Mouse (Mus musculus) embryonic facial prominence, embryonic 10.5 days (tissue): ENCODE data around the gene Olfr632. TPM values are rescaled to one million over a fixed set of nuclear protein-coding genes. Genes with fewer than 3 reads are reported as not detected.

Experiments
- polyA plus RNA-seq: library from polyadenylated mRNA; unstranded; fragments of >200 nt; fragmentation: Nextera tagmentation; extraction: Ambion mirVana; gene quantifications from 2 replicates; pipeline ENCODE4 v1.2.1, GENCODE M21; 2016

The Olfr632 gene
- polyA plus RNA-seq, 1 experiment from 2014 or later: not detected

Other genes starting within 250 kb of the Olfr632 start
- gene Olfr243, start 219.7 kb upstream of the Olfr632 start, polyA plus RNA-seq: not detected in 2 replicates
- not detected in 2 replicates for gene Olfr628, start 204.0 kb upstream of the Olfr632 start, polyA plus RNA-seq
- not detected in 2 replicates for gene Olfr629, start 189.4 kb upstream of the Olfr632 start, polyA plus RNA-seq
- not detected in 2 replicates for gene Olfr630, start 177.0 kb upstream of the Olfr632 start, polyA plus RNA-seq
- not detected in 2 replicates for gene Olfr69, start 162.8 kb upstream of the Olfr632 start, polyA plus RNA-seq
- not detected in 2 replicates for gene Olfr68, start 154.6 kb upstream of the Olfr632 start, polyA plus RNA-seq
- gene Olfr67, start 142.5 kb upstream of the Olfr632 start, polyA plus RNA-seq: not detected in 2 replicates
- 142 and 287 TPM in 2 replicates for gene Hbb-bt, start 120.4 kb upstream of the Olfr632 start, polyA plus RNA-seq
- gene Hbb-bs, start 106.3 kb upstream of the Olfr632 start, polyA plus RNA-seq: 53.2 and 94.1 TPM in 2 replicates
- gene Hbb-bh2, start 93.8 kb upstream of the Olfr632 start, polyA plus RNA-seq: 0.29 TPM in 1 of 2 replicates, not detected in the other
- gene Hbb-bh1, start 91.2 kb upstream of the Olfr632 start, polyA plus RNA-seq: 2,995 and 3,161 TPM in 2 replicates
- gene Hbb-y, start 81.1 kb upstream of the Olfr632 start, polyA plus RNA-seq: 6,247 and 7,270 TPM in 2 replicates
- not detected in 2 replicates for gene Olfr66, start 48.1 kb upstream of the Olfr632 start, polyA plus RNA-seq
- gene Olfr64, start 39.9 kb upstream of the Olfr632 start, polyA plus RNA-seq: not detected in 2 replicates
- gene Olfr65, start 30.9 kb upstream of the Olfr632 start, polyA plus RNA-seq: not detected in 2 replicates
- not detected in 2 replicates for gene Olfr631, start 5.5 kb upstream of the Olfr632 start, polyA plus RNA-seq
- gene Olfr633, start 10.1 kb downstream of the Olfr632 start, polyA plus RNA-seq: 0.05 TPM in 1 of 2 replicates, not detected in the other
- 0.02 TPM in 1 of 2 replicates, not detected in the other for gene Olfr635, start 36.8 kb downstream of the Olfr632 start, polyA plus RNA-seq
- not detected in 2 replicates for gene Olfr638, start 64.4 kb downstream of the Olfr632 start, polyA plus RNA-seq
- 0.02 TPM in 1 of 2 replicates, not detected in the other for gene Olfr639, start 83.0 kb downstream of the Olfr632 start, polyA plus RNA-seq
- gene Olfr640, start 91.2 kb downstream of the Olfr632 start, polyA plus RNA-seq: not detected in 2 replicates
- gene Olfr641, start 101.1 kb downstream of the Olfr632 start, polyA plus RNA-seq: not detected in 2 replicates
- gene Olfr642, start 118.3 kb downstream of the Olfr632 start, polyA plus RNA-seq: not detected in 2 replicates
- not detected in 2 replicates for gene 4930516K23Rik, start 127.1 kb downstream of the Olfr632 start, polyA plus RNA-seq
- not detected in 2 replicates for gene Olfr644, start 137.5 kb downstream of the Olfr632 start, polyA plus RNA-seq
- gene Olfr645, start 151.1 kb downstream of the Olfr632 start, polyA plus RNA-seq: not detected in 2 replicates
- not detected in 2 replicates for gene Olfr646, start 170.5 kb downstream of the Olfr632 start, polyA plus RNA-seq
- gene Ubqln5, start 195.5 kb downstream of the Olfr632 start, polyA plus RNA-seq: not detected in 2 replicates
- not detected in 2 replicates for gene Olfr643, start 203.1 kb downstream of the Olfr632 start, polyA plus RNA-seq
- gene Ubqln3, start 208.9 kb downstream of the Olfr632 start, polyA plus RNA-seq: not detected in 2 replicates
- not detected in 2 replicates for gene Ubqlnl, start 216.2 kb downstream of the Olfr632 start, polyA plus RNA-seq
- gene Olfm5, start 230.5 kb downstream of the Olfr632 start, polyA plus RNA-seq: not detected in 2 replicates
- 0.30 and 0.36 TPM in 2 replicates for gene Olfr648, start 249.0 kb downstream of the Olfr632 start, polyA plus RNA-seq